Mouse (Mus musculus) CH12.LX (cell line): ENCODE results near the gene Krt6a.

ENCODE experiments used
- CTCF ChIP-seq, 2 experiments: IDR thresholded peaks in 1 of 2; conservative IDR thresholded peaks in 1 of 2; 2 replicates each; pipeline ENCODE4 v1.5.1; 2011 to 2012; ENCODE audit warnings: low read depth in 2 of 2, low read length in 2 of 2, improper control_type of control experiment in 1 of 2, inconsistent platforms in 1 of 2, mild to moderate bottlenecking in 1 of 2, moderate library complexity in 1 of 2
- MAFK ChIP-seq: IDR thresholded peaks from 2 replicates; pipeline ENCODE4 v1.6.1; 2011; ENCODE audit warnings: low read length, improper control_type of control experiment; ENCODE audit not compliant: insufficient replicate concordance
- MAX ChIP-seq: IDR thresholded peaks from 2 replicates; pipeline ENCODE4 v1.6.1; 2011; ENCODE audit warnings: low read length, improper control_type of control experiment
- MXI1 ChIP-seq: IDR thresholded peaks from 2 replicates; pipeline ENCODE4 v1.6.1; 2011; ENCODE audit warnings: mild to moderate bottlenecking, low read depth, low read length, improper control_type of control experiment
- NELFE ChIP-seq: IDR thresholded peaks from 2 replicates; pipeline ENCODE4 v1.6.1; 2011; ENCODE audit warnings: low read depth, low read length, improper control_type of control experiment
- NRF1 ChIP-seq: IDR thresholded peaks from 2 replicates; pipeline ENCODE4 v1.6.1; 2014; ENCODE audit warnings: low read depth, mild to moderate bottlenecking, inconsistent platforms, low read length, improper control_type of control experiment, moderate library complexity
- POLR2A ChIP-seq: IDR thresholded peaks from 2 replicates; pipeline ENCODE4 v1.6.1; 2011; ENCODE audit warnings: low read depth, mild to moderate bottlenecking, improper control_type of control experiment, low read length
- USF2 ChIP-seq: conservative IDR thresholded peaks from 2 replicates; pipeline ENCODE4 v1.6.1; 2011; ENCODE audit warnings: low read depth, low read length, improper control_type of control experiment
- ZKSCAN1 ChIP-seq: IDR thresholded peaks from 2 replicates; pipeline ENCODE4 v1.6.1; 2012; ENCODE audit warnings: low read depth, inconsistent platforms, low read length, improper control_type of control experiment, borderline replicate concordance
- ZNF384 ChIP-seq: IDR thresholded peaks from 2 replicates; pipeline ENCODE4 v1.6.1; 2012; ENCODE audit warnings: low read depth, low read length, improper control_type of control experiment, inconsistent platforms

- TF ChIP-seq POLR2A (no peak), MAX (no peak), NELFE (no peak), CTCF (conservative IDR thresholded peaks at IDR 0.05 in 1 of 2, IDR thresholded peaks at IDR 0.05 in 1 of 2; ENCODE audit: low read depth in 2 of 2, low read length in 2 of 2) (no peak), ZNF384 (no peak), MXI1 (no peak), ZKSCAN1 (no peak), USF2 (no peak), MAFK (no peak), NRF1 (no peak)
These were observed 46.8 kb downstream of the Krt6a start, which contains the start of gene Gm5478 for GRCm38 (mm10) chr15:101647280-101647679.
